Mouse (Mus musculus): ENCODE measurements around the gene Cdc16. TPM values are rescaled to one million over a fixed set of nuclear protein-coding genes. Genes with fewer than 3 reads are reported as not detected.

Cdc16 gene
- polyA plus RNA-seq, 1 experiment from 2014 or later, result 221 TPM

DNA sequence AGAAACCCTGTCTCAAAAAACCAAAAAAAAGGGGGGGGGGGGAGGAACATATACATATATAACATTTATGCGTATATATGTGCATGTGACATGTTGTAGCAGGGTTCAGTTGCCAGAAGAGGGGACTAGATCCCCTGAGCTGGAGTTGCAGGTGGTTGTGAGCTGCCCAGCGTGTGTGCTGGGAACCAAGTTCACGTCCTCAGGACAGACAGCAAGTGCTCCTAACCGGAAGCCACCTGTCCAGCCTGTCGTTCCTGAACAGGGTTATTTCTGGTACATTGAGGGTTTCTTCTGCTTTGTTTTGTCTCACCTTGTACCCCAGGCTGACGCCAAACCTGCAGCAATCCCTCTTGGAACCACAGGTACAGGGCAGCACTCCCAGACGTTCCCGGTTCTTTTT is 32.1 kb downstream of the Cdc16 start:
- Histone ChIP-seq H3K27ac (replicated peaks; ENCODE audit: low read depth, low read length) (no peak overlapping the region), H3K36me3 (ENCODE audit: control insufficient read depth, insufficient read depth, low read length) (peaks cover 44% of the 10 kb centered on the region), H3K27me3 (replicated peaks; ENCODE audit: control insufficient read depth, insufficient read depth, low read length) (no peaks in the 10 kb centered on the region), H3K9me3 (ENCODE audit: control insufficient read depth, low read length) (no peaks in the 10 kb centered on the region), H3K4me2 (ENCODE audit: low read depth, low read length) (no peak overlapping the region), H3K4me3 (ENCODE audit: low read depth, low read length) (no peak overlapping the region), H3K4me1 (ENCODE audit: control insufficient read depth, insufficient read depth, low read length) (peaks cover 7% of the 10 kb centered on the region), H3K9ac (ENCODE audit: low read depth, low read length) (no peak overlapping the region)
- ATAC-seq (ENCODE audit: low read depth) (no peak), DNase-seq (ENCODE audit: low spot score) (no peak)
- 92% methylated on average over 8 of the region's 8 CpGs for WGBS

DNA sequence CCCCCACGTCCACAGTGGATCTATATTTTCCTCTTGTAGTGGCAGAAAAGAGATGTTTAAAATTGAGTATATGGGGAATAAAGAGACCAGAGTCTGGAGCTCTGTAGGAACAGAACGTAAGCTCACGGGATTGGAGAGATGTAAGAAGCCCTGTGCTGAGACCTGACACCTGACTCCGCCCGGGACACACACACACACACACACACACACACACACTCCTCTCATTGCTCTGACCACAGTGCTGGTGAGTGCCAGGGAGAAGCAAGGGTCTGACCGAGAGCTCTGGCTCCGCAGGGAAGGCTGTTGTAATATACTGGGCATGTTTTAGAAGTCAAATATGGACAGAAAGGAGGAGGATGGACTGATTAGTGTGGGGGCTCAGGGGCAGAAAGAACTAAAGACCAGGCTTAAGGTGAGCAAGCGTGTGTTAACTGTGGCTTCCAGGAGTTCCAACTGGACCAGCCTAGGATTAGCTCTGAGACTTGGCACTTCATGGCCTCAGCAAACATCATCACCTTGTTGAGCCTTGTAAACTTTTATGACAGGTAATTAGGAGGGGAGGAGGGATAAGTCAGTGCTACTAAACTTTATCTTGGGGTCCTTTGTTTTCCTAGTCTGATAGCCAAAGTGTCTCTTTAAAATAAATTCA is 35.7 kb downstream of the Cdc16 start:
- 89% methylated on average over 8 of the region's 8 CpGs for WGBS
- no peaks in the 10 kb centered on the region for H3K9me3 ChIP-seq (ENCODE audit: control insufficient read depth, low read length)
- no peak overlapping the region for H3K27ac ChIP-seq (replicated peaks; ENCODE audit: low read depth, low read length)
- H3K4me3 ChIP-seq (ENCODE audit: low read depth, low read length), result no peak overlapping the region
- no peak overlapping the region for H3K4me2 ChIP-seq (ENCODE audit: low read depth, low read length)
- ATAC-seq (ENCODE audit: low read depth) (no peak), DNase-seq (ENCODE audit: low spot score) (no peak)
- no peak overlapping the region for H3K9ac ChIP-seq (ENCODE audit: low read depth, low read length)
- no peaks in the 10 kb centered on the region for H3K4me1 ChIP-seq (ENCODE audit: control insufficient read depth, insufficient read depth, low read length)
- H3K36me3 ChIP-seq (ENCODE audit: control insufficient read depth, insufficient read depth, low read length), result peaks cover 65% of the 10 kb centered on the region
- H3K27me3 ChIP-seq (replicated peaks; ENCODE audit: control insufficient read depth, insufficient read depth, low read length), result no peaks in the 10 kb centered on the region

DNA sequence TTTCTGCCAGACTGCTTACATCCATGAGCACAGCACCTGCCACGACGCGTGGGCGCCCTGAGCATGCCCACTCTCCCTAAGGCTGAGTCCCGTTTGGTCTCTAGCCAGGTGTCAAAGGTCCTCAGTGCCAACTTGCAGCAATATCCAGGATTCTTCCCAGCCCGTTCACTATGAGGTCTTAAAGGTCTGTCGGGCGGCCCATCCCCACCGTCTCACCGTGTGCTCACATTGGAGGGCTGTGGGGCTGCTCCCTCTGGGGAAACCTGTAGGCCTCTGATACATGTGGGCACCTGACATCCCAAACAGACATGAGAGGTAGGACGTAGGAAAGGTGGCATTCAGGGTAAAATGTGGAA is 36.2 kb downstream of the Cdc16 start:
- Histone ChIP-seq H3K9ac (ENCODE audit: low read depth, low read length) (no peak overlapping the region), H3K4me3 (ENCODE audit: low read depth, low read length) (no peak overlapping the region), H3K36me3 (ENCODE audit: control insufficient read depth, insufficient read depth, low read length) (peaks cover 65% of the 10 kb centered on the region), H3K4me2 (ENCODE audit: low read depth, low read length) (no peak overlapping the region), H3K27ac (replicated peaks; ENCODE audit: low read depth, low read length) (no peak overlapping the region), H3K27me3 (replicated peaks; ENCODE audit: control insufficient read depth, insufficient read depth, low read length) (no peaks in the 10 kb centered on the region), H3K9me3 (ENCODE audit: control insufficient read depth, low read length) (no peaks in the 10 kb centered on the region), H3K4me1 (ENCODE audit: control insufficient read depth, insufficient read depth, low read length) (no peaks in the 10 kb centered on the region)
- no peak for ATAC-seq (ENCODE audit: low read depth)
- WGBS, result 94% methylated on average over 11 of the region's 11 CpGs
- no peak for DNase-seq (ENCODE audit: low spot score)

DNA sequence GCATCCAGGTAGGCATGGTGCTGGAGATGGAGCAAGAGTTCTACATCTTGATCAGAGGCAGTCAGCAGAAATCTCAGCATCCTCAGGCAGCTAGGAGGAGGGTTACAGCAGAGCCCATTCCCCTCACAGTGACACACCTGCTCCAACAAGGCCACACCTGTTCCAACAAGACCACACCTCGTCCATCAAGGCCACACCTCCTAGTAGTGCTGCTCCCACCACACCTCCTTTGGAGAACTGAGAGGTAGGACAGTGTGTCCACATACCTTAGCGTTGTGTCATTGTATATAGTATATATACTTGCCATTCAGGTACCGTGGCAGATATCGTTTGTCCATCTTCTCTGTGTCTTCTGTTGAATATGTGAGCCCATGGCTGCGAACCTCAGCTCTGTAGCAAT is 40.2 kb downstream of the Cdc16 start:
- H3K4me2 ChIP-seq (ENCODE audit: low read depth, low read length), result no peak overlapping the region
- 90% methylated on average over 5 of the region's 5 CpGs for WGBS
- no peaks in the 10 kb centered on the region for H3K27me3 ChIP-seq (replicated peaks; ENCODE audit: control insufficient read depth, insufficient read depth, low read length)
- no peak for DNase-seq (ENCODE audit: low spot score)
- H3K4me1 ChIP-seq (ENCODE audit: control insufficient read depth, insufficient read depth, low read length), result no peaks in the 10 kb centered on the region
- no peaks in the 10 kb centered on the region for H3K9me3 ChIP-seq (ENCODE audit: control insufficient read depth, low read length)
- H3K27ac ChIP-seq (replicated peaks; ENCODE audit: low read depth, low read length), result no peak overlapping the region
- H3K36me3 ChIP-seq (ENCODE audit: control insufficient read depth, insufficient read depth, low read length), result peaks cover 51% of the 10 kb centered on the region
- H3K4me3 ChIP-seq (ENCODE audit: low read depth, low read length), result no peak overlapping the region
- ATAC-seq (ENCODE audit: low read depth), result no peak
- H3K9ac ChIP-seq (ENCODE audit: low read depth, low read length), result no peak overlapping the region

DNA sequence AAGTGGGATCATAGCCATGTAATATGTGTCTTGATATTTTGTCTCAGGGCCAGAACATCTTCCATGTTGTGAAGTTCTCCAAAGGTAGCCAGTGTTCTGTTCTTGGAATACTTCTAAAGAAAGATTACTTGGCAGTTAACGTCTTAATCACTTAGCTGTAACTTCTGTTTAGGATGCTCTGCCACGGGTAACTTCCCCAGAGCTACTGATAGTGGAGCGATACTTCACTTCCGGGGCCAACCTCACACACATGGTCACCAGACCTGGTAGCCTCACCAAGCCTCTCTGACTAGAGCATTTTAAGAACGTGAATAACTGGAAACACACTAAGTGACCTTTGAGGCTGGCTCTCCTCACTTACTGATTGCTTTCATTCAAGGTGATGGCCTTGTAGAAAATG is 42.1 kb downstream of the Cdc16 start:
- no peak overlapping the region for H3K9ac ChIP-seq (ENCODE audit: low read depth, low read length)
- peaks cover 42% of the 10 kb centered on the region for H3K36me3 ChIP-seq (ENCODE audit: control insufficient read depth, insufficient read depth, low read length)
- ATAC-seq (ENCODE audit: low read depth), result no peak
- 84% methylated on average over 5 of the region's 5 CpGs for WGBS
- no peak overlapping the region for H3K4me3 ChIP-seq (ENCODE audit: low read depth, low read length)
- H3K27me3 ChIP-seq (replicated peaks; ENCODE audit: control insufficient read depth, insufficient read depth, low read length), result no peaks in the 10 kb centered on the region
- H3K4me2 ChIP-seq (ENCODE audit: low read depth, low read length), result no peak overlapping the region
- no peak overlapping the region for H3K27ac ChIP-seq (replicated peaks; ENCODE audit: low read depth, low read length)
- H3K9me3 ChIP-seq (ENCODE audit: control insufficient read depth, low read length), result no peaks in the 10 kb centered on the region
- H3K4me1 ChIP-seq (ENCODE audit: control insufficient read depth, insufficient read depth, low read length), result no peaks in the 10 kb centered on the region
- DNase-seq (ENCODE audit: low spot score), result no peak

DNA sequence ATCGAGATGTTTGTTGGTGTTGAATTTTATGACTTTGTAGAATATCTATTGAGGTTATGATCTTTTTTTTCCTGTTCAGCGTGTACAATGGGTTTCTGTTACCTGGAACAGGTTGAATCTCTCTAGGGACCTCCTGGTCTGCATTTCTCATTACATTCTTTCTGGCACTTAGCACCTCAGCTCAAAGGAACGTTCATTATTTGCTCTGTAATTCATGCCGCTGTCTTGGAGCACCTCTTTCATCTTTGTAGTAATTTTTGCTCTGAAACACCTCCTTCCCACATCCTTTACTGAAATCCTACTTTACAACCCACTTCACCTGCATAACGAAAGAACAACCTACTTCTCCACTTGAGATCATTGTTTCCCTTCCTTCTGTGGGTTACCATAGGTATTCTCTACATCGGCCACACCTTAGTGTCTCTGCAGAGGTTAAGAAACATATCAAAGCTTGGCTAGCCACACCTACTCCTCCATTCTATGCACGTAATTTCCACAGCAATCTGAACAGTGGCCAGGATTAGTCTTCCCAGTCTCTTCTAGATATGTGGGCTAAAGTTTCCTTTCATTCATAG is 71.2 kb downstream of the Cdc16 start:
- Histone ChIP-seq H3K36me3 (ENCODE audit: control insufficient read depth, insufficient read depth, low read length) (no peaks in the 10 kb centered on the region), H3K4me1 (ENCODE audit: control insufficient read depth, insufficient read depth, low read length) (no peaks in the 10 kb centered on the region), H3K9me3 (ENCODE audit: control insufficient read depth, low read length) (no peaks in the 10 kb centered on the region), H3K9ac (ENCODE audit: low read depth, low read length) (no peak overlapping the region), H3K4me2 (ENCODE audit: low read depth, low read length) (no peak overlapping the region), H3K27ac (replicated peaks; ENCODE audit: low read depth, low read length) (no peak overlapping the region), H3K27me3 (replicated peaks; ENCODE audit: control insufficient read depth, insufficient read depth, low read length) (no peaks in the 10 kb centered on the region), H3K4me3 (ENCODE audit: low read depth, low read length) (no peak overlapping the region)
- 75% methylated on average over 7 of the region's 7 CpGs for WGBS
- DNase-seq (ENCODE audit: low spot score) (no peak), ATAC-seq (ENCODE audit: low read depth) (no peak)

Other genes starting within 250 kb of the Cdc16 start
- not detected in 2 replicates for gene 1700029H14Rik, start 195.2 kb upstream of the Cdc16 start, polyA plus RNA-seq (2014; fragmentation: Nextera tagmentation; extraction: Ambion mirVana)
- 39.4 and 40.2 TPM in 2 replicates for gene Rasa3, start 80.1 kb upstream of the Cdc16 start, polyA plus RNA-seq (2014; fragmentation: Nextera tagmentation; extraction: Ambion mirVana)
- 0.10 and 0.25 TPM in 2 replicates for gene Cfap97d2, start 51.8 kb upstream of the Cdc16 start, polyA plus RNA-seq (2014; fragmentation: Nextera tagmentation; extraction: Ambion mirVana)
- 31.9 and 38.5 TPM in 2 replicates for gene Upf3a, start 27.9 kb downstream of the Cdc16 start, polyA plus RNA-seq (2014; fragmentation: Nextera tagmentation; extraction: Ambion mirVana)
- not detected in 2 replicates for gene AF366264, start 80.7 kb downstream of the Cdc16 start, polyA plus RNA-seq (2014; fragmentation: Nextera tagmentation; extraction: Ambion mirVana)
- gene Champ1, start 112.0 kb downstream of the Cdc16 start, polyA plus RNA-seq (2014; fragmentation: Nextera tagmentation; extraction: Ambion mirVana), result 33.8 and 38.1 TPM in 2 replicates
- gene Coprs, start 132.6 kb downstream of the Cdc16 start, polyA plus RNA-seq (2014; fragmentation: Nextera tagmentation; extraction: Ambion mirVana), result 42.1 and 42.7 TPM in 2 replicates

Measured in embryonic facial prominence, embryonic 14.5 days (tissue).